Mouse (Mus musculus) layer of hippocampus, adult 11-12 months (tissue): ENCODE data around the gene Garem2.
"Not testable (repeated sequence)": the region's sequence is repeated elsewhere in the genome, so short reads cannot be mapped to it uniquely, and the experiment has no call there.

Source experiments
- DNase-seq: peaks from one replicate; pipeline ENCODE4 v3.0.0; 2022; ENCODE audit warnings: low spot score

The Garem2 gene

GRCm38 (mm10) chr5:30104841-30105667 lies at the start of gene Garem2:
Garem2 (plus strand) TSS chr5:30105161.
- DNase-seq = no peak

- DNase-seq = no peak
Observed at GRCm38 (mm10) chr5:30058216-30058731, 46.7 kb upstream of the Garem2 start.

- DNase-seq = not testable (repeated sequence)
Observed at GRCm38 (mm10) chr5:30059607-30060006, 45.4 kb upstream of the Garem2 start.

DNA sequence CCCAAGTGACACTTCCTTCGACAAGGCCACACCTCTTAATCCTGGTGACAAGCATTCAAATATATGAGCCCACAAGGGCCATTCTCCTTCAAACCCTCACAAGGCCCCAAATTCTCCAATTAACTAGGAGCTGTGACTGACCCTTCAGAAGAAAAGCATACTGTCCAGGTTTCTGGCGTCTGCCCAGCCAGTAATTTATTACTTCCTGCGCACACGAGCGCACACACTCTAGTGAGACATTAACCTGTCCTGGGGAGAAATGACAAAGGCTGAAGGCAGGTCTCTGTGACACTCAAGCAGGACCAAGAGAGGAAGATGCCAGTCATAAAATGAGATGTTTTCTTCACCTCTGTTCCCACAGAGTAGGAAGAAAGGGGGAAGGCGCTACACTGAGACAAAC lies 37.2 kb upstream of the Garem2 start:
- DNase-seq = no peak

DNA sequence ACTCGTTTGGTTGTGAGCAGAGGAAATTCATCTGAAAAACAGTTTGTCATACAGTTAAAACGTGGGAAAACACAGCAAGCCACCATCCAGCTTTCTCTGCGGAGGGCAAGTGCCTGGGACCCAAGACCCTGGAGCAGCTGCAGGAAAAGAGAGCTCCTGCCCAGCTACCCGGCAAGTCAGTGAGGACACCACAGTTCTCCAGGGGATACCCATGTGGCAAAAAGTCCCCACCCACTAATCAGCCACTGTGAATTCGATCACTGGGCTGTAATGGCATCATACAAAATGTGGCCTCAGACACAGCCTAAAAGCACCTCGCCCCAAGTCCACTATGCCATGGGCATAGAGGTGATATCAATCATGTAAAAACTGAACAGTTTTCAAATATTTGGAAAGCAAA lies 33.3 kb upstream of the Garem2 start:
- no peak for DNase-seq

- DNase-seq = no peak
Observed at GRCm38 (mm10) chr5:30072377-30072776, 32.6 kb upstream of the Garem2 start.

DNA sequence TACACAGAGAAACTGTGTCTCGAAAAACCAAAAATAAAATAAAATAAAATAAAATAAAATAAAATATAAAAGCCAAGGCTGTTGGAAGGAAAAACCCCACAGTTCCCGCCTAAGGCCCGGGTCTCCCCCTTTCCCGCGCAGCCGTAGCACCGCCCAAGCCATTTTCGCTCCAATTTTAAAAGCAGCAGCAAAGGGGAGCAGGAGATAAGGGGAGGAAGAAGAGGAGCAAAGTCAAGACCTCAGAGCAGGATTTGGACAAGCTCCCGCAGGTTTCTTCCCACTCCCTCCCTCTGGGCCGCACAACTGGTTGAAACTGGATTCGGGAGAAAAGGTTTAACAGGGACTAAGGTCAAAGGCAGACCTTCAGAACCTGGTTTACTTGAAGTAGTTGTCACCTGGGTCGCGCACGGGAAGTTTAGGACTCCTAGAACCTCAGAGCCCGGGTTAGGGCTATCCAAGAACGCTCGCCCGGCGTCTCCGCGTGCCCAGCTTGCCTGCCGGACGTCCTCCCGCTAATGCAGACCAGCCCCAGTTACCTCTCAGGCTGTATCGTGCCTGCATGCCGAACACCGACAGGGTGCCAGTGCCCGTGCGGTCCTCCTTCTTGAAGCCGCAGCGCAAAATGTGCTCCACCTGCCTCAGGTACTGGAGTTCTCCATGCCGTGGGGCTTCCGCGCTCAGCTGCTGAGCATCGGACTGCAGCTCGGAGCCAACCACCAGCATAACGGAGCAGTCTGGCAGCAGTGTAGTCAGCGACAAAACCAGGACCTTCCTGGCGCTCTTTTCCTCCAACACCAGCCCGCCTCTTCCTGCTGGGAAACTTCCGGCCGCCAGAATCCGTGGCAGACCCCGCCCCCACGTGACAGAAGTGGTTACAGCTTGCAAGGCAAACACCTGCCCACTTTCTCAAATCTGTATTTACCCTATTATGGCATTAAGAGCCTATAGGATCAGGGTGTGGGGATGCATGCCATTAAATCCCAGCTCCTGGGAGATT lies 31.8 kb upstream of the Garem2 start, which contains the start of gene Tyms:
Gene Tyms (minus strand): TSS at position 793 of the 997 bp plus-strand sequence.
- DNase-seq = peak; percentile 63

GRCm38 (mm10) chr5:30092701-30093100 lies 12.3 kb upstream of the Garem2 start:
- DNase-seq = no peak

- DNase-seq = no peak
Observed at GRCm38 (mm10) chr5:30094399-30094798, 10.6 kb upstream of the Garem2 start.

DNA sequence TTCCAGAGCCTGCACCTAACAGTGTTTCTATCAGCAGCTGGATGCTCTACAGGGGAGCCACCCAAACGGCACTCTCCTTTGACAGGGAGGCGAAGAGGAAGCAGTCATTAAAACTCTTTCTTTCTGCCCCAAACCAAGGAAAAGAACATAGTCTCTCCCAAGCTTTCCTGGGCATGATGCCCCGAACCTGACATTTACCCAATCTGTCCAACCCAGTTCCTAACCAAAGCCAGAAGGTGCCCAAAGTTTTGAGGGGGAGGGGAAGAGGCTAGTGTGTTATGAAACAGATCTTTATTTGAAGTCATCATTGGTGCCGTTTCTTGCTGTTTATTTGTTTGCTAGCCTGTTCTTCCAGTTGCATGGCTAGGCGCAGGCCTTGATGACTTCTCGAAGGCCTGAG lies 9.2 kb upstream of the Garem2 start:
- DNase-seq = no peak

DNA sequence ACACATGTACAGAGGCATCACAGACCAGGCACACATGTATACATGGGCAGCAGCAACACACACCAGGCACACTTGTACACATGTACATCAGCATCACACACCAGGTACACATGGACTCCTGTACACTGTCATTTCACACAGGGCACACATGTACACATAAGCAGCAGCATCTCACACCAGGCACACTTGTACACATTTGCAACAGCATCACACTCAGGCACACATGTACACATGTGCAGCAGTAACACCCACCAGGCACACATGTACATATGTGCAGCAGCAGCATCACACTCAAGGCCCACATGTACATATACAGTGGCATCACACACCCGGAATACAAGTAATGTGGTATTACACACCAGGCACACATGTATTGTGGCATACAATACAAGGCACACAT lies 6.7 kb upstream of the Garem2 start:
- no peak for DNase-seq

DNA sequence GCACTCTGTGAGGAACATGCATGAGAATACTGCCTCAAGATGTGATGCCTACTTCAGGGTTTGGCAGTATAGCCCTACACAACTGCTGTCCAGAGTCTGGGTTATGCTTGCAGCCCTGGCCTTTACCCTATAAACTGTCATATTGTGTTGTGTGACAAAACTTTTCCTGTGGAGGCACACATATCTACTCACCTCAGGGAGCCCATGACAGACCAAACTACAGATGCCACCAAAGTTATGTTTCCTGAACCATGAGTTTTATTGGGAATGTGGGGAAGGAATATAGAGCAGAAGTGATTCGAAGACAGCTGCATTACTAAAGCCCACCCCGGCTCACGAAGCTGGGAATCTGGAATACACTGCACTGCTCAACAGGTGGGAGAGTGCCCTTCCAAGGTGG lies 1.6 kb upstream of the Garem2 start:
- no peak for DNase-seq

DNA sequence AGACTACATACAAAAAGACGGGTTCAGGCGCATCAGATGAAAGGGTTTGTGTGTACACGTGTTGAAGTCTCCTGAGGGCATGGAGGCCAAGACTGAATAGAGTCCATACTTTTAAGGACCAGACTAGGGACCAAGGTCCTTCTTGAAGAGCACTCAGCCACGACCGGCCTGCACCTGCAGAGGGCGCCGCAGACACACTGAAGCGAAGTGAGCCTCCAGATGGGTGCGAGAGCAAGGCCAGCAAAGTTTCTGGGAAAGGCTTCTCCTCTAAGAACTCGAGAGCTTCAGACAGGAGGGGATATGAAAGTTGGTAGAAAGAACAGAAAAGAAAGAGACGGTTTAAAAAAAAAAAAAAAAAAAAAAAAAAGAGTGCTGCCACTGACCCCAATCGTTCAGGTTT lies 622 bp upstream of the Garem2 start:
- DNase-seq = peak; percentile 52

DNA sequence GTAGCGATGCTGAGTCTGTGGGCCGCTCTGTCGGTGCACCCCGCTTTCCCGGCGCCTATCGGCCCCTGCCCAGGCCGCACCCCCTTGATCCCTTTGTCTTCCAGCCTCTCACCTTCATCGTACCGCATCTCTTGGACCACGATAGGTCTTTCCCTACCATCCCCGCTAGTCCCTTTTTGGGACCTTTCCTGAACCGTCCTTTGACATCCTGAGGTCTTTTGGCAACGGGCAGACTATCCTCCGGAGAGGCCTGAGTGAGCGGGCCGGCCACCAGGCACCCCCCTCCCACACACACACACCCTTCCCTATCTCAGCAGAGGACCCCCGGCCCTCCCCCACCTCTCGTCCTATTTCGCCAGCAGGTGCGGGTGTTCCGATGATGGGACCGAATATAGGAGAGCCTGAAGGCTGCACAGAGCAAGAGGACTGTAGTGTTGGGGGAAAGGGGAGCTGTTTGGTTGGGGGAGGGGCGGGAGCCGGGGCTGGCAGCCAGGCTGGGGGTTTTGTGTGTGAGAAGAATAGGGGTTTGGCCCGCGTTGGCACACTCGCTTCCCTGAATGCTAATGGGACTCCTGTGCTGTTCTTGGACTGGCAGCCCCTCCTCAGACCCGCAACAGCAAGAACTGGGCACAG lies 823 bp downstream of the Garem2 start, which contains the start of gene 3110082J24Rik:
Gene 3110082J24Rik (minus strand): TSS at position 419 of the 633 bp plus-strand sequence.
- no peak for DNase-seq

DNA sequence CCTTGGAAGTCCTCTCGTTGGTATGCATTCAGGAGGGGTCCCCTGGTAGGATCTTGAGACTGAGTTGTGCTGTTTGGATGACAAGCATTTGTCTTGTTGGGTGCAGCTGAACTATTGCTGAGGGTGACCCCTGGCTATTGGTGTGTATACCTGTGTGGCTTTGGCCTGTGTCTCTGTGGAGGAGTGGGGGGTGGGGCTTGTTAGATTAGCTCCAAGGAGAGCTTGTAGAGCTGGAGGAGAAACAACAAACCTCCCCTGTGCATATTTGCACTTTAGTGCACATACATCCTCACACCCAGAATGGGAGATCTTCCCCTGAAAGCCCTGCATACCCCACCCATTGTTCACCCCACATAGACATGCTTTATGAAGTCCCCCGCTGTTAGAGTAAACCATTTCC lies 1.8 kb downstream of the Garem2 start:
- no peak for DNase-seq

DNA sequence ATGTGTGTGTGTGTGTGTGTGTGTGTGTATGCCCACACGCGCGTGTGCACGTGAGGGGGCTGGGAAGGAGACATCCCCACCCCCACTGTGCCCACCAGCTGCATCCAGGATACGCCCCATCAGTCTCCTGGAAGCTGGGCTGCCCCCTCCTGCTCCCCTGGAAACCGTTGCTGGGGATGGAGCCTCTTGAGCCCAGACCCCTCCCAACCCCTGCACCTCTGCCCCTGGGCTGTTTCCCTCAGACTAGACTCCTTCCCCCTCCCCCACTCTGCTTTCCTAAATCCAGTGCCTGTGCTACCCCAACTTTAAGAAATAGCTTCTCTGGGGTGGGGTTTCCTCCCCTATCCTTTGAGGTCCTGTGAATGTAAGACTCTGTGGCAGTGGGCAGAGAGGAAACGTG lies 2.2 kb downstream of the Garem2 start:
- no peak for DNase-seq

DNA sequence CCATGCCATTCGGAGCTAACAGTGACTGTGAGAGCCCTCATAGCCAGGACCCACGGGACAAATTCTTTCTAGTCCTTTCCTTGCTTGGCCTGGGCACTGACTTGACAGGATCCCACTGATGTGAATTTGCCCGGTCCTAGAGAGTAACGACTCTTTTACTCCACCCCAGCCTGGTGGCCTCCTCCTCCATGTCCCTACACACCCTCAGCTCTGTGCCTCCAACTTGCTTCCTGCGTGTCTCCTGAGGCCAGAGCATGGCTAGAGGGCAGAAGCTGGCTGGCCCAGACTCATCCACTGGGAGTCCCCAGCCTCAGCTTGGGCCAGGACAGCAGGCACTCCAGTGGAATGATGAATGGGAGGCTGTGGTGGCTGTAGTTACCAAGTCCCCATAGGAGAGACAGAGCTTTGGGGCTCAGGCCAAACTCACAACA lies 2.7 kb downstream of the Garem2 start:
- no peak for DNase-seq

DNA sequence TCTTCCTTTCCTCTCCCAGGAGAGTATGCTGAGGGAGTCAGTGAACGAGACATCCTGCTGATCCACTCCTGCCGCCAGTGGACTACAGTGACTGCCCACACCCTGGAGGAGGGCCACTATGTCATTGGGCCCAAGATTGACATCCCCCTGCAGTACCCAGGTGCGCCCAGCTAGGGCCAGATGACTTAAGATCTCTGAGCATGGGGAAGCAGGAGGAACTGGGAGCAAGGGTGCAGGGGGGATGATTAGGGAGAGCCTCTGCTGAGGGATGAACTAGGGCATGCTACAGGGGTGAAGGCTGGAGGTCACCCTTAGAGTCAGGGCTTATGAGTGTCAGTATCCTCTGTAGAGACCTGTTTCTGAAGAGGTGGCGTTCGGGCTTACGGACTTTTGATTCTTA lies 3.3 kb downstream of the Garem2 start:
- no peak for DNase-seq

DNA sequence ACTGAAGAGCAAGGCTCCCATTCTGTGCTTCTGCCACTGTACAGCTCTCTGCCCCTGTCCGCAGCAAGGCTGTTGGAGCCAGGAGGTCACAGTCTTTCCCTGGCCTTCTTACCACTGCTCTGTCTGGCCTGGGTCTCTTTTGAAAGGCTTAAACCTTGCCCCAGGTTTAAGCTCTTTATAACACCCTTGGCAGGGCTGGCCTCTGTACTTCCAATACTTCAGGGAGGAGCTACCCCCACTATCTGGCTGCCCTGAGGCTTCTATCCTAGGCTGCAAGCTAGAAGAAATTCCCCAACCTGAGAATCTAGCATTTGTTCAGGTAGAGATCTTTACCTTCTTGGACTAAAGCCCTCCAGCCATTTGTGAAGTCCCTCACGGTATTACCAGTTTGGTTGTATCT lies 4.9 kb downstream of the Garem2 start:
- no peak for DNase-seq

DNA sequence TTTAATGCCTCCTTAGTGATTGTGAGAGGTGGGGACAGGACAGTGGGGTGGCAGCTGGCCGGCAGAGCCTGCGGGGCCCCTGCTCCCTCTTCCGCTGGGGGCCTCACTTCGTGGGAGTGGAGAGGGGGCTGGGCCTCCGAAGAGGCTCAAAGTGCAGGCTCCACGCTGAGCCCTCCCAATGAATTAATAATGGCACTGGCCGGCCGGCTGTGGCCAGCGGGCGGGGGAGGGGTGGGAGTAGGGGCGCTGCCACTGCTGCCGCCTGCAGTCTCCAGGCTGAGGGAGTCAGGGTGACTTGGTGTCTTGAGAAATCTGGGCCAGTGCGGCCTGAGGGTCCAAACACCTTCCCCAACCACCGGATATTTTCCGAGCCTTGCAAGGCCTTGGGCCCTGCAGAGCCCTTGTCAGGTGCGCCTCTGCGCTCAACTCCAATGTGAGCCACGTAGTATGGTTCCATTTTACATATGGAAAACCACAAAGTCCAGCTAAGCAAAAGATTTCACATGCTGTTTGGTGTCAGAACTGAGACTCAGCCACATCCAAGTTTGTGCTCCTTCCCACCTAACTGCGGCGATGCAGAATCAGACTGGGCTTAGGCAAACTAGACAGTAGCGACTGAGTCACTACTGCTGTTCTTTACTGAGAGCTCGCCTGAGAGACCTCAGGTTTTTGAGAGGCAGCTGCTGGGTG lies 5.6 kb downstream of the Garem2 start:
- DNase-seq = no peak

DNA sequence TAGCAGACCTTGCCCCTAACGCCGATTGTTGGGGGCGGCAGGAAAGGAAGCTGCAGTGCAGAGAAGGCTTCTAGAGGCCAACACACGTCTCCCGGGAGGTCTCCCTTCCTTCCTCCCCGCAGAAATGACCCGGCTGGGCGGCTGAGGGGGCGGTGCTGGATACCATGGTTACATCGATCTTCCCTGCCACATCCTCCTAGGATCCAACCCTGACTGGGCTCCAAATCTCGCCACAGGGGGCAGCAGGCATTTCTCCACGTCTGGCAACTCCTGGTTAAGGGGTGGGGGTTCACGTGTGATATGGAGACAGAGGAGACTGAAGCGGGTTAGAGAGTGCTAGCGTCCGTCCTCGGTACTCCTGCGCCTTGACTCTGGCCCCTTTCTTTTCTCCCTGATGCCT lies 6.2 kb downstream of the Garem2 start:
- DNase-seq = no peak
